Mouse (Mus musculus) neural tube, embryonic 13.5 days (tissue): ENCODE data around the gene Retnlb. TPM values are rescaled to one million over a fixed set of nuclear protein-coding genes. Genes with fewer than 3 reads are reported as not detected.
"Not testable (repeated sequence)": the region's sequence is repeated elsewhere in the genome, so short reads cannot be mapped to it uniquely, and the experiment has no call there.

Experiments used
- ATAC-seq: fragments of 200-750 bp; cut with Nextera tagmentation; 2 replicates; pipeline ENCODE4 v1.8.0; 2017; ENCODE audit warnings: low read depth, mild to moderate bottlenecking, moderate TSS enrichment, moderate library complexity
- H3K27ac ChIP-seq: fragments of 300-500 bp; sonication (generic); replicated peaks from 2 replicates; pipeline ENCODE4 v1.5.1; 2015; ENCODE audit warnings: moderate library complexity, mild to moderate bottlenecking, inconsistent platforms
- H3K27me3 ChIP-seq: fragments of 300-500 bp; sonication (generic); 2 replicates; pipeline ENCODE4 v1.6.1; 2015; ENCODE audit warnings: mild to moderate bottlenecking, inconsistent platforms
- H3K36me3 ChIP-seq: fragments of 300-500 bp; sonication (generic); 2 replicates; pipeline ENCODE4 v1.6.1; 2015; ENCODE audit warnings: mild to moderate bottlenecking, inconsistent platforms
- H3K4me1 ChIP-seq: fragments of 300-500 bp; sonication (generic); replicated peaks from 2 replicates; pipeline ENCODE4 v1.6.1; 2015; ENCODE audit warnings: inconsistent platforms
- H3K4me2 ChIP-seq: fragments of 300-500 bp; sonication (generic); 2 replicates; pipeline ENCODE4 v1.6.1; 2015; ENCODE audit warnings: inconsistent platforms, mild to moderate bottlenecking, moderate library complexity
- H3K4me3 ChIP-seq: fragments of 300-500 bp; sonication (generic); 2 replicates; pipeline ENCODE4 v1.5.1; 2015; ENCODE audit warnings: mild to moderate bottlenecking, inconsistent platforms
- H3K9ac ChIP-seq: fragments of 300-500 bp; sonication (generic); 2 replicates; pipeline ENCODE4 v1.6.1; 2015; ENCODE audit warnings: moderate library complexity, mild to moderate bottlenecking, inconsistent platforms
- H3K9me3 ChIP-seq: fragments of 300-500 bp; sonication (generic); 2 replicates; pipeline ENCODE4 v1.6.1; 2016; ENCODE audit warnings: inconsistent platforms
- WGBS: fragments of 180-500 bp; shearing (Covaris S2); methylation state at CpG from one replicate; pipeline ENCODE4 v1.1.7; 2015; 5-methylcytosine and 5-hydroxymethylcytosine counted together
- polyA plus RNA-seq: library from polyadenylated mRNA; unstranded; fragments of >200 nt; fragmentation: Nextera tagmentation; extraction: Ambion mirVana; gene quantifications from 2 replicates; pipeline ENCODE4 v1.2.1, GENCODE M21; 2015

Gene Retnlb
- polyA plus RNA-seq, 1 experiment from 2014 or later: not detected

- WGBS: 91% methylated on average over 6 of the region's 6 CpGs
- no peaks in the 10 kb centered on the region for H3K36me3 ChIP-seq
- no peak overlapping the region for H3K4me2 ChIP-seq
- no peak overlapping the region for H3K4me3 ChIP-seq
- H3K27me3 ChIP-seq: no peaks in the 10 kb centered on the region
- H3K27ac ChIP-seq: no peak overlapping the region
- no peak overlapping the region for H3K9ac ChIP-seq
- no peaks in the 10 kb centered on the region for H3K9me3 ChIP-seq
- H3K4me1 ChIP-seq: no peaks in the 10 kb centered on the region
- ATAC-seq: no peak
Observed at GRCm38 (mm10) chr16:48818524-48818923, 1.9 kb downstream of the Retnlb start.

DNA sequence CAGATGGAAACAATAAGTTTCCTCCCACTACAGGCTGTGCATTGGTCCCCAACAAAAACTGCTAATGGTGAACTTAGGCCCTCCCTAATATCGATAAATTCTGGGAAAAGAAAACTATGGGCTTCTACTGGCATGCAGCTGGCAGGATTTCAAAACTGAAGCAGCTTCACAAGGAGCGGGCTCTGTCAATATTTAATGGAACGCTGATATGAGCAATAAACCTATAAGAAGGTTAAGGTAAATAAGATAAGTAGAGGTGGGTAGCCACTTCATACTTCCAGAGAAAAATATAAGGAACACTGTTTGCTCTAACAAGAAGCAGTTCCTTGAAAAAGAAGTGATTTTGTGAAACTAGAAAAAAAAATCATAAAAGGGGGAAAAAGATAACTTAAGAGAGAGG is 9.8 kb downstream of the Retnlb start:
- WGBS: 85% methylated on average over 3 of the region's 3 CpGs
- Histone ChIP-seq H3K27ac (no peak overlapping the region), H3K4me3 (no peak overlapping the region), H3K9me3 (no peaks in the 10 kb centered on the region), H3K4me1 (no peaks in the 10 kb centered on the region), H3K9ac (no peak overlapping the region), H3K36me3 (no peaks in the 10 kb centered on the region), H3K4me2 (no peak overlapping the region), H3K27me3 (no peaks in the 10 kb centered on the region)
- ATAC-seq: no peak

DNA sequence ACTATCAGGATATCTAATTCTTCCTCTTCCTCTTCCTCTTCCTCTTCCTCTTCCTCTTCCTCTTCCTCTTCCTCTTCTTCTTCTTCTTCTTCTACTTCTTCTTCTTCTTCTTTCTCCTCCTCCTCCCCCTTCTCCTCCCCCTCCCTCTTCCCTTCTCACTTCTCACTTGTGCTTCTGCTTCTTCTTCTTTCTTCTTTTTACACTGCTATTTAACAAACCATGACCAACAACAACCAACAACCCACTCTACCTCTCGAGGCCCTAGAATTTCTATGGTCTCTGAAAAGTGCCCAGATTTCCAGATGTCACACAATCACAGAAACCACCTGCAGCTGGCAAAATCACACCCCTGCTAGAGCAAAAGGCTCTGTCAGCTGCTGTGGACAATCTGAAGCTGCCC is 11.0 kb downstream of the Retnlb start:
- ATAC-seq: no peak
- no peaks in the 10 kb centered on the region for H3K27me3 ChIP-seq
- no peaks in the 10 kb centered on the region for H3K4me1 ChIP-seq
- no peak overlapping the region for H3K9ac ChIP-seq
- H3K9me3 ChIP-seq: no peaks in the 10 kb centered on the region
- H3K4me2 ChIP-seq: no peak overlapping the region
- H3K27ac ChIP-seq: no peak overlapping the region
- no peaks in the 10 kb centered on the region for H3K36me3 ChIP-seq
- WGBS: 43% methylated on average over 1 of the region's 1 CpGs
- no peak overlapping the region for H3K4me3 ChIP-seq

- Histone ChIP-seq H3K4me3 (no peak overlapping the region), H3K27me3 (no peaks in the 10 kb centered on the region), H3K36me3 (no peaks in the 10 kb centered on the region), H3K4me2 (no peak overlapping the region), H3K4me1 (no peaks in the 10 kb centered on the region), H3K9me3 (no peaks in the 10 kb centered on the region), H3K9ac (no peak overlapping the region), H3K27ac (no peak overlapping the region)
- WGBS: 85% methylated on average over 4 of the region's 4 CpGs
- no peak for ATAC-seq
Observed at GRCm38 (mm10) chr16:48829060-48829459, 12.4 kb downstream of the Retnlb start.

DNA sequence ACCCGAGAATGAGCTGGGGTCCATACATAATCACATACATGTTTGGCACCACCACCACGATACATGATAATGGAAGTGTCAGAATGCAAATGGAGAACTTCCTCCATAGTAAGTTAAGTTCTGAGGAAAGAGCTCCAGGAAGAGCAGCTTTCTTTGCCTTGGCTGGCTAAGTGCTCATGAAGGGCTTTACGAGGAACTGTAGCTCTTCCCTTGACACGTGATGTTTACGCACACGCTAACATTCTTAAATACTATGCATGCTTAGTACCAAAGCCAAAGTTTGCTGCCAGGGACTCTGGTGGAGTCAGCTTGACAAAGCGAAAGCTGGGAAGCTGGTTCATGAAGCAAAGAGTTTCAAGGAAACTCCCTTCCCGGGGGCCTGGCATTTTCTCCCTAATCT is 15.4 kb downstream of the Retnlb start:
- no peaks in the 10 kb centered on the region for H3K36me3 ChIP-seq
- no peak overlapping the region for H3K4me3 ChIP-seq
- H3K27me3 ChIP-seq: no peaks in the 10 kb centered on the region
- no peak for ATAC-seq
- no peak overlapping the region for H3K9ac ChIP-seq
- no peak overlapping the region for H3K4me2 ChIP-seq
- H3K4me1 ChIP-seq: no peaks in the 10 kb centered on the region
- 90% methylated on average over 8 of the region's 8 CpGs for WGBS
- H3K27ac ChIP-seq: no peak overlapping the region
- H3K9me3 ChIP-seq: no peaks in the 10 kb centered on the region; the same call in 1 of the 2 replicates

DNA sequence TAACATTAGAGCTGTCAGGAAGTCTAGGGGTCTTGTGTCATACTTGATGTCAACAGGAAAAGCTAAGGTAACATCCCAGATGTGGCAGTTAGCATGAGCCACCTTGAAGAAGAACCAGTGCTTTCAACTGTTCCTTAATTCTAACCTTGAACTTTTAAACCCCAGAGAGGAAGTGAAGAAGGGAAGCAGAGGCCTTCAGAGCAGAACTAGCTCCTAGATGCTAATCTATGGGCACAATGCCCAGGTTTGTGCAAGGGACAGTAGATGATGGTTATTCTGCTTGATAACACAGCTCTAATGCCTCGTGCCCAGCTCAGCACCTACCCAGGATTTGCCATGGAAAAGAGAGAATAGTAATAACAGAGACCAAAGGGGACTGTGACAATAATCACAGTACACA is 17.0 kb downstream of the Retnlb start:
- H3K36me3 ChIP-seq, H3K4me1 ChIP-seq, H3K27ac ChIP-seq, H3K4me3 ChIP-seq, H3K9ac ChIP-seq, ATAC-seq, H3K4me2 ChIP-seq, H3K27me3 ChIP-seq, H3K9me3 ChIP-seq: not testable (repeated sequence)
- WGBS: 71% methylated on average over 1 of the region's 1 CpGs

GRCm38 (mm10) chr16:48842266-48842665 is 25.6 kb downstream of the Retnlb start, which contains the start of gene Retnla:
TSS of gene Retnla (plus strand) at chr16:48842551.
- no peak for ATAC-seq
- no peaks in the 10 kb centered on the region for H3K27me3 ChIP-seq

GRCm38 (mm10) chr16:48843671-48844386 is 27.2 kb downstream of the Retnlb start:
- Histone ChIP-seq H3K4me1 (no peaks in the 10 kb centered on the region), H3K27ac (no peak overlapping the region), H3K9ac (no peak overlapping the region), H3K27me3 (no peaks in the 10 kb centered on the region), H3K4me3 (no peak overlapping the region), H3K36me3 (no peaks in the 10 kb centered on the region), H3K9me3 (no peaks in the 10 kb centered on the region), H3K4me2 (no peak overlapping the region)
- 94% methylated on average over 4 of the region's 4 CpGs for WGBS
- ATAC-seq: no peak

More at GRCm38 (mm10) chr16:48842266-48842665, 25.6 kb downstream of the Retnlb start, which contains the start of gene Retnla:
- Histone ChIP-seq H3K36me3 (no peaks in the 10 kb centered on the region), H3K27ac (no peak within 1 kb of the TSS), H3K4me1 (no peaks in the 10 kb centered on the region), H3K4me2 (no peak within 1 kb of the TSS), H3K9me3 (no peaks in the 10 kb centered on the region), H3K9ac (no peak within 1 kb of the TSS), H3K4me3 (no peak within 1 kb of the TSS)
- WGBS: 87% methylated on average over 3 of the region's 3 CpGs

GRCm38 (mm10) chr16:48865004-48865403 is 48.3 kb downstream of the Retnlb start:
- not testable (repeated sequence) for H3K9ac ChIP-seq, ATAC-seq, H3K4me1 ChIP-seq, H3K27me3 ChIP-seq, H3K9me3 ChIP-seq, H3K27ac ChIP-seq, H3K4me3 ChIP-seq, H3K36me3 ChIP-seq, H3K4me2 ChIP-seq
- WGBS: 87% methylated on average over 1 of the region's 1 CpGs

GRCm38 (mm10) chr16:48867690-48868089 is 51.0 kb downstream of the Retnlb start:
- no peaks in the 10 kb centered on the region for H3K36me3 ChIP-seq
- 63% methylated on average over 2 of the region's 2 CpGs for WGBS
- H3K4me1 ChIP-seq: no peaks in the 10 kb centered on the region
- no peak overlapping the region for H3K4me3 ChIP-seq
- no peak overlapping the region for H3K4me2 ChIP-seq
- H3K9me3 ChIP-seq: no peaks in the 10 kb centered on the region
- ATAC-seq: no peak
- H3K27ac ChIP-seq: no peak overlapping the region
- H3K27me3 ChIP-seq: no peaks in the 10 kb centered on the region
- H3K9ac ChIP-seq: no peak overlapping the region

Other genes with a start within 250 kb of the Retnlb start
- gene Trat1, start 44.8 kb upstream of the Retnlb start, polyA plus RNA-seq: not detected in 2 replicates
- gene Retnla, start 25.7 kb downstream of the Retnlb start, polyA plus RNA-seq: not detected in 2 replicates
- gene Retnlg, start 55.8 kb downstream of the Retnlb start, polyA plus RNA-seq: 0.47 TPM in 1 of 2 replicates, not detected in the other
- 48.2 and 50.1 TPM in 2 replicates for gene Dzip3, start 177.3 kb downstream of the Retnlb start, polyA plus RNA-seq
- 6.2 and 7.3 TPM in 2 replicates for gene Cip2a, start 177.3 kb downstream of the Retnlb start, polyA plus RNA-seq
- gene Myh15, start 240.6 kb downstream of the Retnlb start, polyA plus RNA-seq: 0.06 TPM in 2 replicates